Mouse (Mus musculus) ES-CJ7 (cell line): ENCODE results near the gene Gm47429.

Experiments used
- DNase-seq: peaks from one replicate; pipeline ENCODE4 v3.0.0; 2011; ENCODE audit warnings: low read depth, low spot score

The Gm47429 gene

GRCm38 (mm10) chr13:50443812-50444211, at the start of gene Gm47429:
TSS of gene Gm47429 (minus strand) at chr13:50443912.
- no peak for DNase-seq

- DNase-seq: peak; percentile 54
Measured at GRCm38 (mm10) chr13:50488510-50488909, 44.8 kb upstream of the Gm47429 start.

- no peak for DNase-seq
Measured at GRCm38 (mm10) chr13:50467007-50467406, 23.3 kb upstream of the Gm47429 start, which contains the start of gene Nutm2. TSS of gene Nutm2 (plus strand) at chr13:50467307.

GRCm38 (mm10) chr13:50464621-50465562, 21.2 kb upstream of the Gm47429 start:
- peak; percentile 55 for DNase-seq

- peak; percentile 83 for DNase-seq
Measured at GRCm38 (mm10) chr13:50460433-50460832, 16.7 kb upstream of the Gm47429 start.

GRCm38 (mm10) chr13:50453426-50453825, 9.7 kb upstream of the Gm47429 start:
- peak; percentile 90 for DNase-seq

GRCm38 (mm10) chr13:50452266-50452665, 8.6 kb upstream of the Gm47429 start:
- peak; percentile 21 for DNase-seq

- DNase-seq: no peak
Measured at GRCm38 (mm10) chr13:50445261-50445660, 1.5 kb upstream of the Gm47429 start.

- DNase-seq: no peak
Measured at GRCm38 (mm10) chr13:50426686-50427085, 17.0 kb downstream of the Gm47429 start.

- DNase-seq: no peak
Measured at GRCm38 (mm10) chr13:50424517-50424916, 19.2 kb downstream of the Gm47429 start.

GRCm38 (mm10) chr13:50423625-50424209, 20.0 kb downstream of the Gm47429 start:
- no peak for DNase-seq

- DNase-seq: no peak
Measured at GRCm38 (mm10) chr13:50418421-50418820, 25.3 kb downstream of the Gm47429 start.

- peak; percentile 72 for DNase-seq
Measured at GRCm38 (mm10) chr13:50417389-50418183, 26.1 kb downstream of the Gm47429 start, which contains the start of gene Fbxw17. TSS of gene Fbxw17 (plus strand) at chr13:50417864.
